Mouse (Mus musculus): ENCODE results near the gene Serpina3a.

GRCm38 (mm10) chr12:104138216-104138615, 25.7 kb downstream of the Serpina3a start:
- no peak for TF ChIP-seq POLR2A (IDR thresholded peaks at IDR 0.05; ENCODE audit: borderline replicate concordance, low read depth, low read length)
- no peak for TF ChIP-seq CTCF (IDR thresholded peaks at IDR 0.05; ENCODE audit: low read depth, low read length)

Measured in bone marrow macrophage, adult 2 months (primary cell).